Mouse (Mus musculus) hematopoietic multipotent progenitor cell, adult 10-12 weeks (in vitro differentiated cells): ENCODE results near the gene Fmo9. TPM values are rescaled to one million over a fixed set of nuclear protein-coding genes. Genes with fewer than 3 reads are reported as not detected.

Experiments
- polyA plus RNA-seq: library from polyadenylated mRNA; stranded (reverse); fragments of >175 nt; gene quantifications from 2 replicates; pipeline ENCODE4 v1.2.3, GENCODE M21; 2012; ENCODE audit warnings: low replicate concordance

The Fmo9 gene
- polyA plus RNA-seq = not detected in 2 replicates

DNA sequence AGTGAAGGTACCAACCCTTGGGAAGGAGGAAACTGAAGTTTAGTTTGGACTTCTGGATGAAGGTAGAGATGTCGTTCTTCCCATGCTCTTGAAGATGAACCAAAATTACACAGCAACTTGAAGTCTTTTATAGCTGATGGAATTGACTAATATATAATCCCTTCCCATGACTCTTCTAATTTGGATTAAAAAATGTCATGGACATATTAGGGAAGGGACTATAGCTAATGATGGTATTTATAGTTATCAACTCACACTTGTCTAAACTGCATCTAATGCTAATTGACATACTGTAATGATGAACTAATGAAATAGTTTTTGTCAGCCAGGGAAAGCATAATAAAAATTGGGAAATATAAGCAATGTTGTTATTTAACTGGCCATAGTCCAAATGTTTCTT lies at the start of gene Fmo9:
Gene Fmo9, minus strand, starts transcription at position 101 of the 400 bp plus-strand sequence.

DNA sequence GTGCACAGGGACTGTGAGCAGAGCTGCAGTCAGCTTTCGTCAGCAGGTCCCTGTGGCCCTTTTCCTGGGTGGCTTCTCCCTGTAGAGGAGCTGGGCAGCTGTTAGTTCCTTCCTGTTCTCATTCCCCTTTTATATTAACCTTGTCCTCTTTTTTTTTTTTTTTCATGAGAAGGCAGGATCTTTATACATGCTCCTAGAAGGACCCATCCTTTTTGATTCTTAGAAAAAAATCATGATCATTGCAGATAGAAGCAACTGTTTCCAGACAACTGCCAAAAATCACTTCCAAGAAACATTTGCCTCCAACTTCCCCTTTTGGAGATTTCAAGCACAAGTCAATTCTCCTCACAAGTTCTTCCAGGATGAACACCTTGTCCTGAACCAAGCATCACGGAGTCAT lies 34.1 kb downstream of the Fmo9 start, which contains the start of gene Gm4847:
Gene Gm4847, minus strand, starts transcription at position 101 of the 400 bp plus-strand sequence.

Other genes with a start within 250 kb of the Fmo9 start
- gene Gm4846, start 184.3 kb downstream of the Fmo9 start, polyA plus RNA-seq = not detected in 2 replicates
- gene Gm4847, start 34.2 kb downstream of the Fmo9 start, polyA plus RNA-seq = not detected in 2 replicates